Mouse (Mus musculus) lung, embryonic 15.5 days (tissue): ENCODE data around the gene Nav2. TPM values are rescaled to one million over a fixed set of nuclear protein-coding genes. Genes with fewer than 3 reads are reported as not detected.
A peak's percentile ranks its signal among the peaks of the same experiment; 100 is the strongest.

Source experiments
- ATAC-seq: fragments of 200-750 bp; cut with Nextera tagmentation; 2 replicates; pipeline ENCODE4 v1.8.0; 2017; ENCODE audit warnings: moderate number of reproducible peaks, borderline replicate concordance; ENCODE audit not compliant: low FRiP score, low TSS enrichment; ENCODE audit errors: extremely low read depth
- H3K27ac ChIP-seq: fragments of 300-500 bp; sonication (generic); 2 replicates; pipeline ENCODE4 v1.5.1; 2015; ENCODE audit warnings: moderate library complexity, mild to moderate bottlenecking, inconsistent platforms
- H3K27me3 ChIP-seq: fragments of 300-500 bp; sonication (generic); 2 replicates; pipeline ENCODE4 v1.6.1; 2015; ENCODE audit warnings: inconsistent platforms
- H3K36me3 ChIP-seq: fragments of 300-500 bp; sonication (generic); 2 replicates; pipeline ENCODE4 v1.6.1; 2015; ENCODE audit warnings: inconsistent platforms
- H3K4me1 ChIP-seq: fragments of 300-500 bp; sonication (generic); 2 replicates; pipeline ENCODE4 v1.6.1; 2015; ENCODE audit warnings: inconsistent platforms
- H3K4me2 ChIP-seq: fragments of 300-500 bp; sonication (generic); 2 replicates; pipeline ENCODE4 v1.6.1; 2015; ENCODE audit warnings: inconsistent platforms, mild to moderate bottlenecking, moderate library complexity
- H3K4me3 ChIP-seq: fragments of 300-500 bp; sonication (generic); 2 replicates; pipeline ENCODE4 v1.5.1; 2015; ENCODE audit warnings: mild to moderate bottlenecking, inconsistent platforms
- H3K9ac ChIP-seq: fragments of 300-500 bp; sonication (generic); 2 replicates; pipeline ENCODE4 v1.6.1; 2015; ENCODE audit warnings: inconsistent platforms
- H3K9me3 ChIP-seq: fragments of 300-500 bp; sonication (generic); 2 replicates; pipeline ENCODE4 v1.6.1; 2016; ENCODE audit warnings: inconsistent platforms
- WGBS: fragments of 180-500 bp; shearing (Covaris S2); methylation state at CpG from one replicate; pipeline ENCODE4 v1.1.7; 2015; 5-methylcytosine and 5-hydroxymethylcytosine counted together
- polyA plus RNA-seq: library from polyadenylated mRNA; unstranded; fragments of >200 nt; fragmentation: Nextera tagmentation; extraction: Ambion mirVana; gene quantifications from 2 replicates; pipeline ENCODE4 v1.2.1, GENCODE M21; 2015

Nav2 gene
- polyA plus RNA-seq, 1 experiment from 2014 or later, result 27.6 TPM

GRCm38 (mm10) chr7:49321124-49321531 is 412.6 kb downstream of the Nav2 start:
- Histone ChIP-seq H3K9me3 (no peaks in the 10 kb centered on the region), H3K27ac (peak overlapping the region; percentile 57), H3K4me1 (peaks cover 27% of the 10 kb centered on the region), H3K27me3 (no peaks in the 10 kb centered on the region), H3K4me3 (no peak overlapping the region), H3K36me3 (no peaks in the 10 kb centered on the region), H3K9ac (peak overlapping the region; percentile 11; the same call in 1 of the 2 replicates), H3K4me2 (no peak overlapping the region)
- peak; percentile 69 for ATAC-seq
- 25% methylated on average over 8 of the region's 8 CpGs for WGBS

- 78% methylated on average over 2 of the region's 2 CpGs for WGBS
- ATAC-seq, result no peak
- no peaks in the 10 kb centered on the region for H3K27me3 ChIP-seq
Observed at GRCm38 (mm10) chr7:49322179-49322578, 413.7 kb downstream of the Nav2 start.

GRCm38 (mm10) chr7:49324575-49324974 is 416.1 kb downstream of the Nav2 start:
- Histone ChIP-seq H3K4me3 (no peak overlapping the region), H3K27ac (no peak overlapping the region), H3K36me3 (no peaks in the 10 kb centered on the region), H3K4me2 (no peak overlapping the region), H3K4me1 (peaks cover 19% of the 10 kb centered on the region), H3K27me3 (no peaks in the 10 kb centered on the region), H3K9me3 (no peaks in the 10 kb centered on the region), H3K9ac (no peak overlapping the region)
- ATAC-seq, result no peak
- WGBS, result 92% methylated on average over 2 of the region's 2 CpGs

More at GRCm38 (mm10) chr7:49322179-49322578, 413.7 kb downstream of the Nav2 start:
- Histone ChIP-seq H3K9ac (no peak overlapping the region), H3K4me3 (no peak overlapping the region), H3K27ac (no peak overlapping the region), H3K4me1 (peaks cover 28% of the 10 kb centered on the region), H3K4me2 (no peak overlapping the region), H3K36me3 (no peaks in the 10 kb centered on the region), H3K9me3 (no peaks in the 10 kb centered on the region)

GRCm38 (mm10) chr7:49326136-49326722 is 417.7 kb downstream of the Nav2 start:
- no peak for ATAC-seq
- H3K4me2 ChIP-seq, result no peak overlapping the region
- 63% methylated on average over 5 of the region's 5 CpGs for WGBS

GRCm38 (mm10) chr7:49326967-49327742 is 418.6 kb downstream of the Nav2 start:
- Histone ChIP-seq H3K36me3 (no peaks in the 10 kb centered on the region), H3K4me1 (peaks cover 7% of the 10 kb centered on the region; the same call in 1 of the 2 replicates), H3K27me3 (no peaks in the 10 kb centered on the region), H3K9ac (no peak overlapping the region), H3K4me3 (no peak overlapping the region), H3K27ac (no peak overlapping the region), H3K9me3 (no peaks in the 10 kb centered on the region), H3K4me2 (no peak overlapping the region)
- ATAC-seq, result no peak
- 50% methylated on average over 9 of the region's 9 CpGs for WGBS

More at GRCm38 (mm10) chr7:49326136-49326722, 417.7 kb downstream of the Nav2 start:
- Histone ChIP-seq H3K27ac (no peak overlapping the region), H3K27me3 (no peaks in the 10 kb centered on the region), H3K36me3 (no peaks in the 10 kb centered on the region), H3K9me3 (no peaks in the 10 kb centered on the region), H3K9ac (no peak overlapping the region), H3K4me1 (peaks cover 8% of the 10 kb centered on the region), H3K4me3 (no peak overlapping the region)

GRCm38 (mm10) chr7:49330181-49330580 is 421.7 kb downstream of the Nav2 start:
- Histone ChIP-seq H3K4me1 (peaks cover 12% of the 10 kb centered on the region; the same call in 1 of the 2 replicates), H3K9ac (no peak overlapping the region), H3K9me3 (no peaks in the 10 kb centered on the region), H3K27me3 (no peaks in the 10 kb centered on the region), H3K36me3 (no peaks in the 10 kb centered on the region), H3K27ac (no peak overlapping the region), H3K4me2 (no peak overlapping the region), H3K4me3 (no peak overlapping the region)
- no peak for ATAC-seq
- 54% methylated on average over 4 of the region's 4 CpGs for WGBS

- Histone ChIP-seq H3K4me2 (no peak overlapping the region), H3K27me3 (no peaks in the 10 kb centered on the region), H3K36me3 (no peaks in the 10 kb centered on the region), H3K27ac (no peak overlapping the region), H3K4me1 (peaks cover 8% of the 10 kb centered on the region; the same call in 1 of the 2 replicates), H3K9me3 (no peaks in the 10 kb centered on the region), H3K4me3 (no peak overlapping the region), H3K9ac (no peak overlapping the region)
- ATAC-seq, result no peak
- WGBS, result 57% methylated on average over 4 of the region's 4 CpGs
Observed at GRCm38 (mm10) chr7:49331939-49332338, 423.4 kb downstream of the Nav2 start.

- Histone ChIP-seq H3K36me3 (no peaks in the 10 kb centered on the region), H3K27me3 (no peaks in the 10 kb centered on the region), H3K9me3 (no peaks in the 10 kb centered on the region), H3K4me3 (no peak overlapping the region), H3K9ac (no peak overlapping the region), H3K4me2 (no peak overlapping the region), H3K27ac (no peak overlapping the region), H3K4me1 (0 out of 2 replicates have a peak, but pooled peaks cover 6% of the 10 kb centered on the region)
- WGBS, result 56% methylated on average over 7 of the region's 7 CpGs
- 0 out of 2 replicates have a peak, but pooled peaks have one; percentile 10 for ATAC-seq
Observed at GRCm38 (mm10) chr7:49332644-49333043, 424.1 kb downstream of the Nav2 start.

- H3K4me3 ChIP-seq, result no peak overlapping the region
- 0 out of 2 replicates have a peak, but pooled peaks cover 6% of the 10 kb centered on the region for H3K4me1 ChIP-seq
- H3K9me3 ChIP-seq, result no peaks in the 10 kb centered on the region
- no peaks in the 10 kb centered on the region for H3K27me3 ChIP-seq
- no peak for ATAC-seq
- H3K9ac ChIP-seq, result no peak overlapping the region
- 63% methylated on average over 5 of the region's 5 CpGs for WGBS
- H3K27ac ChIP-seq, result no peak overlapping the region
- H3K4me2 ChIP-seq, result no peak overlapping the region
- H3K36me3 ChIP-seq, result no peaks in the 10 kb centered on the region
Observed at GRCm38 (mm10) chr7:49334163-49334562, 425.6 kb downstream of the Nav2 start.

GRCm38 (mm10) chr7:49335056-49335455 is 426.5 kb downstream of the Nav2 start:
- Histone ChIP-seq H3K36me3 (no peaks in the 10 kb centered on the region), H3K27me3 (no peaks in the 10 kb centered on the region), H3K4me2 (no peak overlapping the region), H3K4me3 (no peak overlapping the region), H3K9ac (no peak overlapping the region), H3K4me1 (0 out of 2 replicates have a peak, but pooled peaks cover 6% of the 10 kb centered on the region), H3K9me3 (no peaks in the 10 kb centered on the region), H3K27ac (no peak overlapping the region)
- ATAC-seq, result no peak
- 55% methylated on average over 3 of the region's 3 CpGs for WGBS

GRCm38 (mm10) chr7:49336725-49337124 is 428.2 kb downstream of the Nav2 start:
- no peak for ATAC-seq
- Histone ChIP-seq H3K4me1 (peaks cover 15% of the 10 kb centered on the region; the same call in 1 of the 2 replicates), H3K9me3 (no peaks in the 10 kb centered on the region), H3K36me3 (no peaks in the 10 kb centered on the region), H3K27ac (no peak overlapping the region), H3K4me3 (no peak overlapping the region), H3K9ac (no peak overlapping the region), H3K27me3 (no peaks in the 10 kb centered on the region), H3K4me2 (no peak overlapping the region)
- 72% methylated on average over 8 of the region's 8 CpGs for whole genome bisulfite sequencing

GRCm38 (mm10) chr7:49337710-49338109 is 429.2 kb downstream of the Nav2 start:
- no peak overlapping the region for H3K27ac ChIP-seq
- no peak overlapping the region for H3K4me2 ChIP-seq
- H3K4me3 ChIP-seq, result no peak overlapping the region
- ATAC-seq, result no peak
- no peaks in the 10 kb centered on the region for H3K36me3 ChIP-seq
- H3K27me3 ChIP-seq, result no peaks in the 10 kb centered on the region
- no peak overlapping the region for H3K9ac ChIP-seq
- no peaks in the 10 kb centered on the region for H3K9me3 ChIP-seq
- WGBS, result 36% methylated on average over 2 of the region's 2 CpGs
- H3K4me1 ChIP-seq, result peaks cover 18% of the 10 kb centered on the region
